Mouse (Mus musculus) C2C12 (cell line): Measurements from ENCODE around the gene Olfr138. TPM values are rescaled to one million over a fixed set of nuclear protein-coding genes. Genes with fewer than 3 reads are reported as not detected.

Experiments
- H3K27me3 ChIP-seq: one replicate; pipeline ENCODE4 v1.6.1; 2011; ENCODE audit not compliant: control insufficient read depth, insufficient read depth, insufficient read length
- H3K36me3 ChIP-seq: one replicate; pipeline ENCODE4 v1.6.1; 2011; ENCODE audit not compliant: control insufficient read depth, insufficient read depth
- H3K4me3 ChIP-seq: one replicate; pipeline ENCODE4 v1.5.1; 2011; ENCODE audit warnings: mild to moderate bottlenecking, control low read depth; ENCODE audit not compliant: poor library complexity, insufficient read depth, severe bottlenecking
- H3K79me2 ChIP-seq: one replicate; pipeline ENCODE4 v1.6.1; 2011; ENCODE audit not compliant: control insufficient read depth, insufficient read depth
- H3K79me3 ChIP-seq: one replicate; pipeline ENCODE4 v1.6.1; 2011; ENCODE audit warnings: low read depth, control low read depth
- H3ac ChIP-seq: one replicate; pipeline ENCODE3; 2011; ENCODE audit warnings: low read depth; ENCODE audit not compliant: control insufficient read depth, insufficient read length
- CEBPB ChIP-seq: IDR thresholded peaks from one replicate; pipeline ENCODE4 v1.6.1; 2011; ENCODE audit warnings: low read depth, mild to moderate bottlenecking, control low read depth, moderate library complexity
- CTCF ChIP-seq: IDR thresholded peaks from one replicate; pipeline ENCODE4 v1.5.1; 2011; ENCODE audit not compliant: control insufficient read depth, insufficient read depth, insufficient read length
- FOSL1 ChIP-seq: IDR thresholded peaks from one replicate; pipeline ENCODE4 v1.8.0; 2011; ENCODE audit warnings: mild to moderate bottlenecking, low read length; ENCODE audit not compliant: poor library complexity, insufficient read depth, severe bottlenecking
- MAX ChIP-seq: IDR thresholded peaks from one replicate; pipeline ENCODE4 v1.6.1; 2011; ENCODE audit warnings: mild to moderate bottlenecking, control low read depth
- MYOD1 ChIP-seq: IDR thresholded peaks from one replicate; pipeline ENCODE4 v1.6.1; 2011; ENCODE audit warnings: low read depth; ENCODE audit not compliant: control insufficient read depth, insufficient read length
- MYOG ChIP-seq: IDR thresholded peaks from one replicate; pipeline ENCODE4 v1.6.1; 2011; ENCODE audit not compliant: control insufficient read depth, insufficient read length; ENCODE audit errors: extremely low read depth
- USF1 ChIP-seq: IDR thresholded peaks from one replicate; pipeline ENCODE4 v1.6.1; 2011; ENCODE audit warnings: low read depth, mild to moderate bottlenecking, control low read depth, moderate library complexity
- long read RNA-seq, 2 experiments: library from polyadenylated mRNA; unstranded; transcript quantifications; one replicate each; pipeline ENCODE4 v2.0.0; 2019 to 2020
- polyA plus RNA-seq: library from polyadenylated mRNA; unstranded; fragments of >200 nt; fragmentation: generic; extraction: Trizol; gene quantifications from one replicate; pipeline ENCODE4 v1.2.1, GENCODE M21; 2012; ENCODE audit warnings: missing spikeins

Gene Olfr138
- polyA plus RNA-seq, result not detected
- long read RNA-seq, experiment 1, result 0 reads
- long read RNA-seq, experiment 2, result 0 reads

GRCm38 (mm10) chr17:38260735-38261134, at the start of gene Olfr138:
Gene Olfr138 (plus strand): TSS chr17:38261035.
- H3K79me2 ChIP-seq, result no peaks in the 10 kb centered on the region
- no peak for TF ChIP-seq CEBPB
- TF ChIP-seq FOSL1, result no peak
- TF ChIP-seq CTCF, result no peak
- no peak for TF ChIP-seq USF1
- no peak for TF ChIP-seq MAX
- no peak for TF ChIP-seq MYOG
- no peak for TF ChIP-seq MYOD1
- no peak within 1 kb of the TSS for H3ac ChIP-seq
- H3K79me3 ChIP-seq, result no peaks in the 10 kb centered on the region
- no peaks in the 10 kb centered on the region for H3K27me3 ChIP-seq
- H3K36me3 ChIP-seq, result no peaks in the 10 kb centered on the region
- no peak within 1 kb of the TSS for H3K4me3 ChIP-seq

- no peak within 1 kb of the TSS for H3ac ChIP-seq
- H3K36me3 ChIP-seq, result no peaks in the 10 kb centered on the region
- TF ChIP-seq MYOD1 (no peak), CTCF (no peak), CEBPB (no peak), FOSL1 (no peak), MAX (no peak), MYOG (no peak), USF1 (no peak)
- no peaks in the 10 kb centered on the region for H3K27me3 ChIP-seq
- H3K79me2 ChIP-seq, result no peaks in the 10 kb centered on the region
- H3K4me3 ChIP-seq, result no peak within 1 kb of the TSS
- no peaks in the 10 kb centered on the region for H3K79me3 ChIP-seq
Measured at GRCm38 (mm10) chr17:38307470-38307869, 46.6 kb downstream of the Olfr138 start, which contains the start of gene Olfr137. Gene Olfr137 (minus strand): TSS chr17:38307570.

Other genes with a start within 250 kb of the Olfr138 start
- gene Olfr129, start 201.0 kb upstream of the Olfr138 start, polyA plus RNA-seq, result not detected
- not detected for gene Olfr130, start 197.1 kb upstream of the Olfr138 start, polyA plus RNA-seq
- gene Olfr131, start 172.3 kb upstream of the Olfr138 start, polyA plus RNA-seq, result not detected
- not detected for gene Olfr132, start 126.5 kb upstream of the Olfr138 start, polyA plus RNA-seq
- not detected for gene Olfr133, start 115.8 kb upstream of the Olfr138 start, polyA plus RNA-seq
- not detected for gene Olfr134, start 89.6 kb upstream of the Olfr138 start, polyA plus RNA-seq
- not detected for gene Olfr135, start 56.7 kb upstream of the Olfr138 start, polyA plus RNA-seq
- gene Olfr137, start 46.5 kb downstream of the Olfr138 start, polyA plus RNA-seq, result not detected
- gene Olfr136, start 68.8 kb downstream of the Olfr138 start, polyA plus RNA-seq, result not detected
- gene Esp36, start 159.2 kb downstream of the Olfr138 start, polyA plus RNA-seq, result not detected